Mouse (Mus musculus) adrenal gland, postnatal 36 days (tissue): ENCODE measurements around the gene Pfdn6. TPM values are rescaled to one million over a fixed set of nuclear protein-coding genes. Genes with fewer than 3 reads are reported as not detected.

Experiments used
- DNase-seq, 2 experiments: peaks; one replicate each; pipeline ENCODE4 v3.0.0; 2021; ENCODE audit warnings: mixed read lengths in 1 of 2
- total RNA-seq, 2 experiments: library from RNA; stranded (reverse); gene quantifications; 2 replicates each; pipeline ENCODE4 v1.2.3; 2021

Pfdn6 gene
- total RNA-seq, 2 experiments from 2014 or later, result 89.2 to 90.6 TPM

DNA sequence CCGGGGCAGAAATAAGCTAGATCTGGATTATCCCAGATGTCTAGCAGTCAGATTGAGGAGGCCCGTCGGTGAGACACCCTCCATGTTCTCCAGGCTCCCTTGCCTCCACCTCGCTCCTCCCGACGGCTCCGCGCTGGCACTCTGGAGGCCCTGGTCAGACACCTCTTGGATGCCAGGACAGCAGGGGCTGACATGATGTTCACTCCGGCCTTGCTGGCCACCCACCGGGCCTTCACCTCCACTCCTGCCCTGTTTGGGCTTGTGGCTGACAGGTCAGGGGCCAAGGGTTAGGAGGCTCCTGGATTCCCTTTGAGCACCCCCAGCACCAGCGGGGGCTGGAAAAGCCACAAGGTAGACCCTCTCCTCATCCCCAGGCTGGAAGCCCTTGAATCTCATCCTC, 8.2 kb downstream of the Pfdn6 start:
- DNase-seq, result no peak

DNA sequence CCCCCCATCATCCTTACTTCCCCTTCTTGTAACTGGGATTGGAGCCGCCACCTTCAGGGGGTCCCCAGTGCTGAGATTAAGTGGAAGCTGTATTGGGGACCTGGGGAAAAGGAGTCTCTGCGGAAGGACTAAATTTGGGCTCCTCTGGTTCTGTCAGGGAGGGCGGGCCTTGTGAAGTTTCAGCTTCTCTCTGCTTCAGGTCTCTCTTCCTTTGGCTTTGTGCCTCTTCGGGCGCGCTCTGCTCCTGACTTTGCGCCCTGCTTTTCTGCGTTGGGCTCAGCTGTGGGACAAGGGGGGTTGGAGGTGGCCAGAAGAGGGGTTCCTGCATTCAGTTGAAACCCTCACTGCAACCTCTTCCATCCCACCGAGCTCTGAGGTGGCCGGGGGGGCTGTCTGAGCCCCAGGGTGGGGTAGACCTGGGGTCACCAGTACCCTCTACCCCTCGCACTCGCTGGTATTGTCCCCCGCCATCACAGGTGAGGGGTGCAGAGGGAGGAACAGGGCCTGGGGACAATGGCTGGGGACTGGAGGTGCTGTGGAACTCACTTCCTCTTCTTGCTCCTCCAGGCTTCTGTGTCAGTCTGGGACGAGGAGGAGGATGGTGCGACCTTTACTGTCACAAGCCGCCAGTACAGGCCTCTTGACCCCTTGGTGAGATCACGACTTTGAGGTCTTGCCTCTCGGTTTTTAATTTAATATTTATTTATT, 8.8 kb downstream of the Pfdn6 start:
- no peak for DNase-seq

DNA sequence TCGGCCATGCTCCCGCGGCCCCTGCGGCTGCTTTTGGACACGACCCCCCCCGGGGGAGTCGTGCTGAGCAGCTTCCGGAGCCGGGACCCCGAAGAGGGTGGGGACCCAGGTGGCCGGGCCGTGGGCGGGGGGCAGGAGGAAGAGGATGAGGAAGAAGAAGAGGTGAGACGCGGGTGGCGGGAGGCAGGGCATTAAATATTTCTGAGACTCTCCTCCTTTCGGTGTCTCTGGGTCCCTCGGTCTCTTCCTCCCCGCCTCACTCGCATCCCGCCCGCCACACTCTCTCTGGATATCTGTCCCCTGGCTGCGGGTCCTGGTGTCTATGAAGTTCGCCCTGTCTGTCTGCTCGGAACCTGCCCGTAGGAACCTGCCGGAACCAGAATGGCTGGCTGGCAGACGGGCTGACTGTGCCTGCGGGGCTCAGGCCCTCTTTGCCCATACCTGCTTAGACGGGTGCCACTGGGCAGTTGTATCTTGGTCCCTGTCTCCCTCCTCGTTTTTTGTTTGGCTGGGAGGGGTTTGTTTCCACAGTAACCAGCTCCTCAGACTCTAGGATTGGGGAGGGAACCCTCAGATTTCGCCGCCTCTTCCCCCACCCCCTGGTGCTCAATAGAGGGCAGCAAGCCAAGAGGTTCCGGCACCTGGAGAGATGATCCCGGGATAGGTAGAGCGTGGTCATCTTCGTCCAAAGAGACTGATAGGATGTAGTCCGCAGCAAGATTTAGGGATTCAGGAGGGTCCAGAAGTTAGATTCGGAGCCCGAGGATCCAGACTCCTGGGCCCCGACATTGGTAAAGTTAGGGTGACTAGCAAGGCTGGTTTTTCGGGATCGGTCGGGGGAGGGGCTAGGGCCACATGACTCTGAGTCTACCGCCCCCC, 9.6 kb downstream of the Pfdn6 start:
- peak; percentile 71 to 80 for DNase-seq

DNA sequence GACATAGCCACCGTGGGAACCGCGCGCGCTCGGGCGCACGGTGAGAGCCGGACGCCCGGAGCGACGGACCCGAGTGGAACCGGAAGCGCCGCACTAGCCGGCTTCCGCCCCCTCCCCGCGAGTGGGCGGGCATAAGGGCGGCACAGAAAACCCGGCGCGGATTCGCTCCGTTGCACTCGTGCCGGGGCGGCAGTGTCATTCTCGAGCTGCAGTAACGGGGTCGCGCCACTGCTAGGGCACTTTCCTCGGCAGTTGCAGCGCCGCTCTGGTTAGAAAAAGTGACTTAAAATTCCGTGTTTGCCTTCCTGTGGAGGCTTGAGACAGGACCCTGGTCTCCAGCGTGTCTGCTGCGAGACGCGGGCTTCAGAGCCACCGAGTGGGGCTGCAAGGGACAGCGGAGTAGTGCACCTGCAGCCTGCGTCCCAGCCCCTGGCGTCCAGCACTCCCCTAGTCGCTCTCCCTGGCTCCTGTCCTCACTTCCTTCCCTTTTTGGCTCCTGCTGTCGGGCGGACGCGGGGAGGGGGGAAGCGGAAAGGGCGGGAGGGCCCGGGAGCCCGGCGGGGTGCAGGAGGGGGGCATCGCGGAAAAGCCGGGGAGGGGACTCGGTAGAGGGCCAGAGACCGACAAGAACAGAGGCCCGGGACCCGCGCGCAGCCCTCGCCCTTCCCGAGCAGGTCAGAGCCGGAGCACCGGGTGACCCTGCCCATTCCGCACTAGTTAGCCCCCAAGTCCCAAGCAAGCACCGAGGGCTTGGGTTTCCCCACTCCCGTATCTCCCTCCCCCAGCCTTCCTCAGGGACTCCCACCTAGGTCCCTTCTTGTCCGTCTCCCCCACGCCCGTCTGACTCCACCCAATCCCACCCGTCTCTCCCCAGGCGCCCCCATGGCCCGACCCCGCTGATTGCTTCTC, 10.5 kb downstream of the Pfdn6 start, which contains the start of gene Rgl2:
Gene Rgl2 (plus strand): TSS at position 173 of the 909 bp plus-strand sequence.
- peak; percentile 94 to 95 for DNase-seq

DNA sequence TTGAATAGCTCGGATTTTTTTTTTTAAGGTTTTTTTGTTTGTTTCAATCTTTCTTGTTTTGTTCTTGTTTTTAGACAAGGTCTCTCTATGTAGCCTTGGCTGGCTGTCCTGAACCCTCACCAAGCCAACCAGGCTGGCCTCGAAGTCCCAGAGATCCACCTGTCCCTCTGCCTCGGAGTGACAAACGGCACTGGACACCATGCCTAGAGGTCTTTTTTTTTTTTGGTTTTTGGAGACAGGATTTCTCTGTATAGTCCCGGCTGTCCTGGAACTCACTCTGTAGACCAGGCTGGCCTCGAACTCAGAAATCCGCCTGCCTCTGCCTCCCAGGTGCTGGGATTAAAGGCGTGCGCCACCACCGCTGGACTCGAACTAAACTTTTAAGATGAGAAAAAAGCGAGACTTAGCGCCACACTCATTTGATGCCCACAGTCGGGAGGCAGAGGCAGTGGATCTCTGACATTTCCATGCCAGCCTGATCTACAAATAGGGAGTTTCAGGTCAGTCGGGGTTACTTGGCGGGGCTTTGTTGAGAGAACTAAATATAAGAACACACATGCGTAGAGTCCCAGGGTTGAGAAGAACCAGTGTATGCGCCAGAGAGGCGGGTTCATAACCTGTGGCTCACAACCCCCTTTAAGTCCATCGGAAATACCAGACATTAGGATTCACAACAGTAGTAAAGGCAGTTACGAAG, 11.7 kb downstream of the Pfdn6 start:
- no peak for DNase-seq

DNA sequence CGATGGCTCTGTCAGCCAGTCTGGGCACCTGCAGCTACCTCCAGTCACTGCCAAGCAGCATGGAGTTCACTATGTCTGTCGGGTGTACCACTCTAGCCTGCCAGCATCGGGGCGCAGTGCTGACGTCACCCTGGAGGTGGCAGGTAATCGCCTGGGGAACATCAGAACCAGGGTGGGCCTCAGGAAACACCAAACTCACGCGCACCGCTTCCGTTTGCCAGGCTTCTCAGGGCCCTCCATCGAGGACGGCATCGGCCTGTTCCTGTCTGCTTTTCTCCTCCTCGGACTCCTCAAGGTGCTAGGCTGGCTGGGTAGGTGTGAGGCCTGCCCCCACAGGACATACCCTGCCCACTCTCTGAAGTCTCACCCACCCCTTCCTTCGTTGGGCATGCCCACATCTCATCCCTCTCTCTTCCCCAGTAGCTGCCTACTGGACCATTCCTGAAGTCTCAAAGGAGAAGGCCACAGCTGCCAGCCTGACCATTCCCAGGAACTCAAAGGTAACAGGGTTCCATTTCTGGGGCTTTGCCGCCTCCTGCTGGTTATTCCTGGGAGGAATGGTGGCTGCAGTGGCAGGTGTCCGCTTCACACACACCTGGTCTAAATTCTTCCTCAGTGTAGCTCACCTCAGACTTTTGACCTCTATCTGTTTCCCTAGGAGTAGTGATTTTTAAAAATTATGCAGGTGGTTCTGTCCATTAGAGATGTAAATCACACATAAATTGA, 13.8 kb downstream of the Pfdn6 start:
- DNase-seq, result no peak

DNA sequence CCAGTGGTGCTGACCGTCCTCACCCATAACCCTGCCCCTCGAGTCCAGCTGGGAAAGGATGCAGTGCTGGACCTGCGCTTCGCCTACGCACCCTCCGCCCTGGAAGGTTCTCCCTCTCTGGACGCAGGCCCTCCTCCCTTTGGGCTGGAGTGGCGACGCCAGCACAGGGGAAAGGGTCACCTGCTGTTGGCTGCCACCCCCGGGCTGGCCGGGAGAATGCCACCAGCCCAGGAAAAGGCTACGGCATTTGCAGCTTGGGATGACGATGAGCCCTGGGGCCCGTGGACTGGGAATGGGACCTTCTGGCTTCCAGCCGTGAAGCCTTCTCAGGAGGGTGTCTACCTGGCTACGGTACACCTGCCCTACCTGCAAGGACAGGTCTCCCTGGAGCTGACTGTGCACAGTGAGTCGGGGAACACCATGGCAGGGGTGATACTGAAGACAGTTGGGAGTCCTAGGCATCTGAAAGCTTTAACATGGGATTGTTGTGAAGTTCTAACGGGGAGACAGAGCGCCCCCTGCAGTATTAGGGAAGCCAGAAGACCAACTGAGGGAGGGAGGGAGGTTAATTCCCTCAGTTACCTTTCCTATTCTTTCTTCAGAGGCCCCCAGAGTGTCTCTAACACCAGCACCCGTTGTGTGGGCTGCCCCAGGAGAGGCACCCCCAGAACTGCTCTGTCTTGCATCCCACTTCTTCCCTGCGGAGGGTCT, 14.6 kb downstream of the Pfdn6 start:
- DNase-seq, result no peak

DNA sequence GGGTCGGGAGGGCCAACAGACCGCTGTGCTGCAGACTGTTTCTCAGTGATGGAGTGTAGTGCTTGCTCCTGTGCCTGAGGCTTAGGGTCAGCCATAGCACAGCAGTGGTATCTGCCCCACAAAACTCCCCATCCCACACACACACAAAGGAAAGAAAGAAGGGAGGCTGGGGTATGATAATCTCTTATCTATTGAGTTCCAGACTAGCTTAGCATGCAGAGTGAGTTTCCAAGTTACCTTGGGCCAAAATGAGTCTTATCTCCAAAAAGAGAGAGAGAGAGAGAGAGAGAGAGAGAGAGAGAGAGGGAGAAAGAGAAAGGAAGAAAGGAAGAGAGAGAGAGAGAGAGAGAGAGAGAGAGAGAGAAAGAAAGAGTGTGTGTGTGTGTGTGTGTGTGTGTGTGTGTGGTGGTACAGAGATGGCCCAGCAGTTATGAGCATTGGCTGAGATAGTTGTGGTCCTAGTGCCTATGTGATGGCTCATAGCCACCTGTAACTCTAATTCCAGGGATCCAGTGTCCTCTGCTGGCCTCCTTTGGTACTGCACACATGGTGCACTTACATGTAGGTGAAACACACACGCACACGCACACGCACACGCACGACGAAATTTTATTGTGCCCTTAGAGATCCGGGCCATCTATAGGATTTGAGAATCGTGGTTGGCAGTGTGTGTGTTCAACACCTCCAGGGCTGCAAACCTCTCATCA, 15.4 kb downstream of the Pfdn6 start:
- DNase-seq, result peak in 1 of 2 experiments; percentile 52

DNA sequence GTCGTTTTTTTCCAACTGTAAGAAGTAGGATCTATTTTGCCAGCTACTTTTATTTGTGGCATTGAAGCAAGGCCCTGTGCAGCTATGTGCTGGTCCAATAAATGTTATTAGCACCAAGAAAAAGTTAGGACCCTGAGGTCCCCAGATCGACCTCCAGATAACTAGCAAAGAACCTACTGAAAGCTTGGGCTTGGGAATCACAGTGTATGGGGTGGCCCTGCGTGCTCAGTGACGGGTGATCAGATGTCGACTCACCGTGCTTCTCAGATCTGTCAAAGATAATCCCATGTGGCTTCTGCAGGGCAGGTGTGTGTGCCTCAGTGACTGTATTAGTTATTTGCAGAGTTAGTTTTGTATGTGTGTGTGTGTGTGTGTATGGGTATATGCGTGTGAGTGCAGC, 18.8 kb downstream of the Pfdn6 start:
- DNase-seq, result no peak

DNA sequence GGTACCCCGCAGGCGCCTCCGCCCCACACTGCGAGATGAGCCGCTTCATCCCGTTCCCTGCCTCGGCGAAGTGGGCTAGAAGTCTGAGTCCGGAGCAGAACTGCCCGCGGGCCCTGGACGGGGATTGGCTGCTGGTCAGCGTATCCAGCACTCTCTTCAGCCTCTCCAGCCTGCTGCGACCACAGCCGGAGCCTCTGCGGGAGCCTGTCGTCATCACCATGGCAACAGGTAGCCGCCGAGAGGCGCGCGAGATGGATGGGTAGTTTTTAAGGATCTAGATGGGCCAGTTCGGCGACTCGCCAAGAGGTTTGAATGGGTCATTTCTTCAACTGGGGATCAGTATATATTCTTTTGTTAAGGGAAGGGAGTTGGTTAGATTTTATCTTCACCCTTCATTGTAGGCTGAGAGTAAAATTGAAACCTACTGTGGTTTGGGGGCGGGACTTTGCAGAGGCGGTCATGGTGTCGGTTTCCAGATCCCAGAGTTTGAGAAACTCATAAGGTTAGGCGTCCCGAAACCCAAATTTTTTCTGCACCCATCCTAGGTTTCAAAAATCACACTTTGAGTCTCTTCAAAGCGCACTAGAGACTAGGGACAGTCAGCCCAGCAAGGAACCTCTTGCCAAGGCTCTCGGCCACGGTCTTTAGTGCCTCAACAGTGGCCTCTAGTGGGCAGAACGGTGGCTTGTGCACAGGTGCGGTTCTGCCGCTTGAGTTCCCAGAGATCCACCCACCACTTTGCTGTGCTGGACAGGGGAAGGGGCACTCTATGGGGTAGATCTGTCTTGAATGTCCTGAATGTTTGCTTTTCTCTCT, 19.7 kb downstream of the Pfdn6 start:
- DNase-seq, result peak; percentile 88 to 89

DNA sequence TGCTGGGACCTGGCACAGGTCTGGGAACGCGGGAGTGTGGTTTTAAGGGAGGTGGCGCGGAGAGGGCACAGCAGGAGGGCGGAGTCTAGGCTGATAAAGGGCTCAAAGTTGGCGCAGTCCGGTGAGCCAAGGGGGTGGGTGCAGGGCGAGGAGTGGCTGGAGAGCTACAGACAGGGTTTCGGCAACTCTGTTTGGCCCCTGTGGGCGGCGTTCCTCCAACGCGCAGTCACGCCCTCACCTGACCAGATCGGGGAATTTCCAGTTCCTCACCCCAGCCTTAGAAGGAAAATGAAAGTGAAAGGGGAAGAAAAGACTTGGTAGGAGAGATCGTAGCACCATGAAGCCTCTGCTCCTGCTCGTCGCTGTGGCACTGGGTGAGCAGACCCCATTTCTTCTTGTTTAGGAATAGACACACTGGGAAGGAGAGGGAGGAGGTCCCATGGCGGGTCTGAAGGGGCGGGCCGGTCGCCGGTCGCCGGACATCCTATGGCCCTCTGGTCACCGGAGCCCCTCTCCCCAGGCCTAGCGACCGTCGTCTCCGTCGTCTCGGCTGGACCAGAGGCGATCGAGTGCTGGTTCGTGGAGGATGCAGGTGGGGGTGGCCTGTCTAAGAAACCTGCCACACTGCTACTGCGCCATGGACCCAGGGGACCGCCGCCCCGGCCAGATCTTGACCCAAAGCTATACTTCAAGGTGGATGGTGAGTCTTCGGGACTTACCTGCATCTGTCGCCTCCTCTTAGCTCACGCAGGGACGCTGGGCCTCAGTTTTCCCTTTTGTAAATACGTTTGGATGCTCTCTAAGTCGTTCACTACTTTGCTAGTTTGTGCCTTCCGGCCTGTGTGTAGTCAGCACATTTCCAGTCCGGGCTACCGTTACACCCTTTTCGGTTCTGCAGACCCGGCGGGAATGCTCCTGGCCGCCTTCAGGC, 20.5 kb downstream of the Pfdn6 start:
- DNase-seq, result peak; percentile 92 to 94

DNA sequence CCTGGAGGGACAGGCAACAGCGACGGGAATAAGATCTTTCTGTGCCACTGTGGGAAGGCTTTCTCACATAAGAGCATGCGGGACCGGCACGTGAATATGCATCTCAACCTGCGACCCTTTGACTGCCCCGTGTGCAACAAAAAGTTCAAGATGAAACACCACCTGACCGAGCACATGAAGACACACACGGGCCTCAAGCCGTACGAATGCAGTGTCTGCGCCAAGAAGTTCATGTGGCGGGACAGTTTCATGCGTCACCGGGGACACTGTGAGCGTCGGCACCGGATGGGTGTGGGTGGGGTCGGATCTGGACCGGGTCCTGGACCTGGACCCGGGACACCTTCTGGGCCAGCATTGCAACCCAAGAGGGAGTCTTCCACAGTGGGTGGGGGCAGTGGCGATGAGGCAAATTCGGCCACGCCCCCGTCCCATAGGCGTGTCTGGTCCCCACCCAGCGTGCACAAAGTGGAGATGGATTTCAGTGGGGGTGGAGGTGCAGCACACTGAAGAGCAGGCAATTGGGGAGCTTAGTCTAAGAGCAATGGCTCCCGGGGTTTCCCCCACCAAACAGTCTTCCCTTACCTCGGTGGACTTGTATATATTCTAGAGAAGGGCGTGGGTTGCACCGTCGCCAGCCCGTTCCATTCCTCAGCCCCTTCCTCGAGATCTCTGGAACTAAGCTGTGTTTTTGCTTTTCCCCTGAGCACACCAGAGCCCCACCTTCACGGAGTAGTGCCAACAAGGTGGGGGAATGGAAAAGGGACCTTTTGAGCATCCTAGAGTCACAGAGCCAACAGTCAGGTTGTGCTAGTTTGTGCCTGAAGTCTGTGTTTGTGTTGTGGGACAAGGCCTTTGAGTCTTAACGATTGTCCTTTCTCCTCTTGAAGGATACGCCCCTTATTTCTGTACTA, 21.6 kb downstream of the Pfdn6 start:
- peak in 1 of 2 experiments; percentile 48 for DNase-seq

DNA sequence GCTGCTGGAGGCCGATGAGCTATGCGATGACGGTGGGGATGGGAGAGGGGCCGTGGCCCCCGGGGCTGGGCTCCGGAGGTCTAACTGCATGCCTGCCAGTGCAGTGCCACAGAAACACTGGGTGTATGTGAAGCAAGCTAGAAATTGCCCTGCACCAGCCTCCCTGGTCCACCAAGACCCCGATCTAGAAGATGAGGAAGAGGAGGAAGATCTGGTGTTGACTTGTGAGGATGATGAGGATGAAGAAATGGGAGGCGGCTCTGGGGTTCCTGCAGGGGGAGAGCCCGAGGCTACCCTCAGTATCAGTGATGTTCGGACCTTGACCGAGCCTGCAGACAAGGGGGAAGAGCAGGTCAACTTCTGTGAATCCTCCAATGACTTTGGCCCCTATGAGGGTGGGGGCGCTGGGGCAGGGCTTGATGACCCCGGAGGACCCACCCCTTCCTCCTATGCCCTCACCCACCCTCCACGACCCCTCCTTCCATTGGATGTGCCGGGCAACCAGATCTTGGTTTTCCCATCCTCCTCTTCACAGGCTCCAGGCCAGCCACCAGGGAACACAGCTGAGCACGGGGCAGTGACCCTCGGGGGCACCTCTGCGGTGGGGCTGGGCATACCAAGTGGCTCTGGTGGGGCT, 22.4 kb downstream of the Pfdn6 start:
- no peak for DNase-seq

DNA sequence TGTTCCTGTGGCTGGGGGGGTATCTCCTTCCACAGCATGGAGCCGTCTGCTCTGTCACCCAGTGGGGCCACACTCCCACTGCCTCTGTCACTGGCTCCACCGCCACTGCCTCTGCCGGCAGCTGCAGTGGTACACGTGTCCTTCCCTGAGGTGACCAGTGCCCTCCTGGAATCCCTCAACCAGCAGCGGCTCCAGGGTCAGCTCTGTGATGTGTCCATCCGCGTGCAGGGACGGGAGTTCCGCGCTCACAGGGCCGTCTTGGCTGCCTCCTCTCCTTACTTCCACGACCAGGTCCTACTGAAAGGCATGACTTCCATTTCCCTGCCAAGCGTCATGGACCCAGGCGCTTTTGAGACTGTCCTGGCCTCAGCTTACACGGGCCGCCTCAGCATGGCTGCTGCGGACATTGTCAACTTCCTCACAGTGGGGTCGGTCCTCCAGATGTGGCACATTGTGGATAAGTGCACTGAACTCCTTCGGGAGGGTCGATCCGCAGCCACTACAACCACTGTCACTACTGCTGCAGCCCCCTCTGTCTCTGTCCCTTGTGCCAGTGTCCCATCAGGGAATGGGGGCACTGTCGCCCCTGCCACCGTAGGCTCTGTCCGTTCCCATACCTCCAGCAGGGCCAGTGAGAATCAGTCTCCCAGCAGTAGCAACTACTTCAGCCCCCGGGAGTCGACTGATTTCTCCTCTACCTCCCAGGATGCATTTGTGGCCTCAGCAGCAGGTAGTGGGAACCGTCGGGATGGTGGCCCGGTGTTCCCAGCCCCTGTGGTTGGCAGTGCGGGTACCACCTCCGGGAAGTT, 23.1 kb downstream of the Pfdn6 start:
- DNase-seq, result peak in 1 of 2 experiments; percentile 17

DNA sequence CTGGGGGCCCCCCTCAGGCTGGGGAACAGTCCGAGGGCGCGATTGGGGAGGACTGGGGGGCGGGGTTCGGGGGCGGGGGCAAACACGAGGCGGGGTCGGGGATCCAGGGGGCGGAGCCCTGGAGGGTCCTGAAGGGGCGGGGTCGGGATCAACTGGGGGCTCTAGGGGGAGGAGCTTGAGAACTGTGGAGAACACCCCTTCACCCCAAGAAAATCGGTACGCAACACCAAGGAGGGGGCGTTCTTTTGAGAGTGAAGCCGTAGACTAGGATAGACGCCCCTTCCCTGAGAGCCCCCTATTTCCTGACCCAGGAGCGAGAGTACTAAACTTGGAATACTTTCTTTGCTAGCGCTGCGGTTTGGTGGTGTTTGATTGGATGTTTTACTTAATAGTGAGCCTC, 23.8 kb downstream of the Pfdn6 start:
- DNase-seq, result no peak
